Mouse (Mus musculus): ENCODE data around the gene 4930432K21Rik. TPM values are rescaled to one million over a fixed set of nuclear protein-coding genes. Genes with fewer than 3 reads are reported as not detected.

4930432K21Rik gene
- polyA plus RNA-seq, 1 experiment from 2014 or later: 0.17 TPM

- H3K36me3 ChIP-seq (ENCODE audit: control insufficient read depth, insufficient read depth): no peaks in the 10 kb centered on the region
- peak overlapping the region; percentile 0; the same call in 1 of the 2 replicates for H3K27ac ChIP-seq (ENCODE audit: low read depth, low read length)
- WGBS: under 1% methylated on average over 12 of the region's 12 CpGs
- 0 out of 2 replicates have a peak, but pooled peaks have one; percentile 17 for ATAC-seq
- H3K27me3 ChIP-seq (replicated peaks; ENCODE audit: control insufficient read depth, insufficient read depth, low read length): no peaks in the 10 kb centered on the region
- H3K4me1 ChIP-seq (replicated peaks; ENCODE audit: control insufficient read depth, insufficient read depth, low read length): 0 out of 2 replicates have a peak, but pooled peaks cover 2% of the 10 kb centered on the region
- H3K9me3 ChIP-seq (ENCODE audit: control insufficient read depth): no peaks in the 10 kb centered on the region
- H3K9ac ChIP-seq (ENCODE audit: low read depth, low read length): peak overlapping the region; percentile 4; the same call in 1 of the 2 replicates
- peak overlapping the region; percentile 35 for H3K4me3 ChIP-seq (ENCODE audit: low read depth, low read length)
- peak; percentile 98 for TF ChIP-seq CTCF (IDR thresholded peaks at IDR 0.05; ENCODE audit: low read depth)
- peak overlapping the region; percentile 73 for H3K4me2 ChIP-seq (replicated peaks; ENCODE audit: low read depth)
Observed at GRCm38 (mm10) chr8:84186547-84186946, 38.7 kb downstream of the 4930432K21Rik start.

GRCm38 (mm10) chr8:84187065-84187755, 39.4 kb downstream of the 4930432K21Rik start:
- H3K36me3 ChIP-seq (ENCODE audit: control insufficient read depth, insufficient read depth): no peaks in the 10 kb centered on the region
- ATAC-seq: no peak
- no peaks in the 10 kb centered on the region for H3K27me3 ChIP-seq (replicated peaks; ENCODE audit: control insufficient read depth, insufficient read depth, low read length)
- H3K4me2 ChIP-seq (replicated peaks; ENCODE audit: low read depth): peak overlapping the region; percentile 73
- H3K9ac ChIP-seq (ENCODE audit: low read depth, low read length): peak overlapping the region; percentile 4; the same call in 1 of the 2 replicates
- peak overlapping the region; percentile 0; the same call in 1 of the 2 replicates for H3K27ac ChIP-seq (ENCODE audit: low read depth, low read length)
- H3K4me3 ChIP-seq (ENCODE audit: low read depth, low read length): peak overlapping the region; percentile 35
- WGBS: 6% methylated on average over 21 of the region's 21 CpGs
- H3K4me1 ChIP-seq (replicated peaks; ENCODE audit: control insufficient read depth, insufficient read depth, low read length): 0 out of 2 replicates have a peak, but pooled peaks cover 7% of the 10 kb centered on the region
- no peaks in the 10 kb centered on the region for H3K9me3 ChIP-seq (ENCODE audit: control insufficient read depth)
- TF ChIP-seq CTCF (IDR thresholded peaks at IDR 0.05; ENCODE audit: low read depth): peak; percentile 84

- Histone ChIP-seq H3K9me3 (ENCODE audit: control insufficient read depth) (no peaks in the 10 kb centered on the region), H3K4me2 (replicated peaks; ENCODE audit: low read depth) (no peak overlapping the region), H3K27ac (ENCODE audit: low read depth, low read length) (no peak overlapping the region), H3K9ac (ENCODE audit: low read depth, low read length) (no peak overlapping the region), H3K4me1 (replicated peaks; ENCODE audit: control insufficient read depth, insufficient read depth, low read length) (0 out of 2 replicates have a peak, but pooled peaks cover 7% of the 10 kb centered on the region), H3K36me3 (ENCODE audit: control insufficient read depth, insufficient read depth) (no peaks in the 10 kb centered on the region), H3K27me3 (replicated peaks; ENCODE audit: control insufficient read depth, insufficient read depth, low read length) (no peaks in the 10 kb centered on the region), H3K4me3 (ENCODE audit: low read depth, low read length) (no peak overlapping the region)
- no peak for TF ChIP-seq CTCF (IDR thresholded peaks at IDR 0.05; ENCODE audit: low read depth)
- 51% methylated on average over 10 of the region's 10 CpGs for WGBS
- ATAC-seq: no peak
Observed at GRCm38 (mm10) chr8:84188671-84189070, 40.8 kb downstream of the 4930432K21Rik start.

GRCm38 (mm10) chr8:84189603-84190002, 41.8 kb downstream of the 4930432K21Rik start:
- no peaks in the 10 kb centered on the region for H3K9me3 ChIP-seq (ENCODE audit: control insufficient read depth)
- H3K4me3 ChIP-seq (ENCODE audit: low read depth, low read length): no peak overlapping the region
- H3K27me3 ChIP-seq (replicated peaks; ENCODE audit: control insufficient read depth, insufficient read depth, low read length): no peaks in the 10 kb centered on the region
- H3K36me3 ChIP-seq (ENCODE audit: control insufficient read depth, insufficient read depth): no peaks in the 10 kb centered on the region
- H3K4me2 ChIP-seq (replicated peaks; ENCODE audit: low read depth): no peak overlapping the region
- TF ChIP-seq CTCF (IDR thresholded peaks at IDR 0.05; ENCODE audit: low read depth): no peak
- 0 out of 2 replicates have a peak, but pooled peaks cover 7% of the 10 kb centered on the region for H3K4me1 ChIP-seq (replicated peaks; ENCODE audit: control insufficient read depth, insufficient read depth, low read length)
- ATAC-seq: no peak
- 62% methylated on average over 4 of the region's 4 CpGs for WGBS
- no peak overlapping the region for H3K9ac ChIP-seq (ENCODE audit: low read depth, low read length)
- no peak overlapping the region for H3K27ac ChIP-seq (ENCODE audit: low read depth, low read length)

GRCm38 (mm10) chr8:84190191-84190867, 42.5 kb downstream of the 4930432K21Rik start:
- H3K4me2 ChIP-seq (replicated peaks; ENCODE audit: low read depth): no peak overlapping the region
- WGBS: 92% methylated on average over 7 of the region's 7 CpGs
- no peaks in the 10 kb centered on the region for H3K9me3 ChIP-seq (ENCODE audit: control insufficient read depth)
- no peaks in the 10 kb centered on the region for H3K27me3 ChIP-seq (replicated peaks; ENCODE audit: control insufficient read depth, insufficient read depth, low read length)
- 0 out of 2 replicates have a peak, but pooled peaks cover 7% of the 10 kb centered on the region for H3K4me1 ChIP-seq (replicated peaks; ENCODE audit: control insufficient read depth, insufficient read depth, low read length)
- H3K36me3 ChIP-seq (ENCODE audit: control insufficient read depth, insufficient read depth): no peaks in the 10 kb centered on the region
- H3K4me3 ChIP-seq (ENCODE audit: low read depth, low read length): no peak overlapping the region
- TF ChIP-seq CTCF (IDR thresholded peaks at IDR 0.05; ENCODE audit: low read depth): 0 out of 2 replicates have a peak, but pooled peaks have one; percentile 7
- no peak overlapping the region for H3K9ac ChIP-seq (ENCODE audit: low read depth, low read length)
- no peak for ATAC-seq
- H3K27ac ChIP-seq (ENCODE audit: low read depth, low read length): no peak overlapping the region

GRCm38 (mm10) chr8:84192023-84192422, 44.2 kb downstream of the 4930432K21Rik start:
- Histone ChIP-seq H3K9me3 (ENCODE audit: control insufficient read depth) (no peaks in the 10 kb centered on the region), H3K27ac (ENCODE audit: low read depth, low read length) (peak overlapping the region; percentile 86), H3K4me1 (replicated peaks; ENCODE audit: control insufficient read depth, insufficient read depth, low read length) (0 out of 2 replicates have a peak, but pooled peaks cover 7% of the 10 kb centered on the region), H3K27me3 (replicated peaks; ENCODE audit: control insufficient read depth, insufficient read depth, low read length) (no peaks in the 10 kb centered on the region), H3K4me3 (ENCODE audit: low read depth, low read length) (peak overlapping the region; percentile 13; the same call in 1 of the 2 replicates), H3K9ac (ENCODE audit: low read depth, low read length) (peak overlapping the region; percentile 38), H3K36me3 (ENCODE audit: control insufficient read depth, insufficient read depth) (no peaks in the 10 kb centered on the region), H3K4me2 (replicated peaks; ENCODE audit: low read depth) (peak overlapping the region; percentile 62)
- TF ChIP-seq CTCF (IDR thresholded peaks at IDR 0.05; ENCODE audit: low read depth): no peak
- ATAC-seq: peak; percentile 83
- 11% methylated on average over 13 of the region's 13 CpGs for WGBS

Data from intestine, postnatal 0 days (tissue).